Mouse (Mus musculus): ENCODE measurements around the gene Ifnl2.

Gene Ifnl2

DNA sequence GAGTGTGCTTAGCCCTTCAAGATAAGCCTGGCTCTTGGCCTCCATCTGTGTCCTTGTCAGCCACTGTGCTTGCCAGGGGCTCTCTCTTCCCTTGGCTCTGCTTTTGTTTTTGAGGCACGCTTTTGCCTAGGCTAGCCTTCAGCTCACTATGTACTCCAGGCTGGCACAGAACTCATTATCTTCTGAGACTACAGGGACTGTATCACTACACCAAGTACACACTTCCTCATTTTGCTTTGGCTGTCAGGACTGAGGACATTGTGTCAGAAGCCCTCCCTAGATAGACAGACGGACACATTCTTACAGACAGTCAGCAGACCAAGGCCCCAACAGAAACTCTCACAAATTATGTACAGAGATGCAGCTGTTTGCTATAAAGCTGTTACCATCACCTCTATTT is 47.5 kb downstream of the Ifnl2 start:
- TF ChIP-seq GATA4 (IDR thresholded peaks at IDR 0.05; ENCODE audit: insufficient replicate concordance, low read length) = no peak

DNA sequence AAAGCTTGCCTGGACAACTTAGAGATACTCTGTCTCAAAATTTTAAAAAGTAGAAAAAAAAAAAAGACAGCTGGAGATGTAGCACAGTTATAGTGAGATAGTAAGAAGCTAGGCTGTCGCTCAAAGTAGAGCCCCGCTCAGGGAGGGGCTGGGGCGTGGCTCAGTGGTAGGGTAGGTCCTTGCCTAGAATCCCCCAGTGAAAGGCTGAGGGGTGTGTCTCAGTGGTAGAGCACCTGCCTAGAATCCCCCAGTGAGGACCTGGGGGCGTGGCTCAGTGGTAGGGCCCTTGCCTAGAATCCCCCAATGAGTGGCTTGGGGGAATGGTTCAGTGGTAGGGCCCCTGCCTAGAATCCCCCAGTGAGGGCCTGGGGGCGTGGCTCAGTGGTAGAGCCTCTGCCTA is 49.9 kb downstream of the Ifnl2 start:
- TF ChIP-seq GATA4 (IDR thresholded peaks at IDR 0.05; ENCODE audit: insufficient replicate concordance, low read length) = no peak
